Mouse (Mus musculus) gastrocnemius, postnatal 36 days (tissue): ENCODE results near the gene Fgf15. TPM values are rescaled to one million over a fixed set of nuclear protein-coding genes. Genes with fewer than 3 reads are reported as not detected.

ENCODE experiments used
- DNase-seq, 2 experiments: peaks; one replicate each; pipeline ENCODE4 v3.0.0; 2022
- intact Hi-C: fragments of 180-260 bp; cut with DNase I; formaldehyde crosslinking; loops from one replicate; pipeline ENCODE4 v1.15.1; 2025
- total RNA-seq, 2 experiments: library from RNA; stranded (reverse); gene quantifications; 2 replicates each; pipeline ENCODE4 v1.2.3; 2021

Fgf15 gene
- total RNA-seq, 2 experiments from 2014 or later = not detected

DNA sequence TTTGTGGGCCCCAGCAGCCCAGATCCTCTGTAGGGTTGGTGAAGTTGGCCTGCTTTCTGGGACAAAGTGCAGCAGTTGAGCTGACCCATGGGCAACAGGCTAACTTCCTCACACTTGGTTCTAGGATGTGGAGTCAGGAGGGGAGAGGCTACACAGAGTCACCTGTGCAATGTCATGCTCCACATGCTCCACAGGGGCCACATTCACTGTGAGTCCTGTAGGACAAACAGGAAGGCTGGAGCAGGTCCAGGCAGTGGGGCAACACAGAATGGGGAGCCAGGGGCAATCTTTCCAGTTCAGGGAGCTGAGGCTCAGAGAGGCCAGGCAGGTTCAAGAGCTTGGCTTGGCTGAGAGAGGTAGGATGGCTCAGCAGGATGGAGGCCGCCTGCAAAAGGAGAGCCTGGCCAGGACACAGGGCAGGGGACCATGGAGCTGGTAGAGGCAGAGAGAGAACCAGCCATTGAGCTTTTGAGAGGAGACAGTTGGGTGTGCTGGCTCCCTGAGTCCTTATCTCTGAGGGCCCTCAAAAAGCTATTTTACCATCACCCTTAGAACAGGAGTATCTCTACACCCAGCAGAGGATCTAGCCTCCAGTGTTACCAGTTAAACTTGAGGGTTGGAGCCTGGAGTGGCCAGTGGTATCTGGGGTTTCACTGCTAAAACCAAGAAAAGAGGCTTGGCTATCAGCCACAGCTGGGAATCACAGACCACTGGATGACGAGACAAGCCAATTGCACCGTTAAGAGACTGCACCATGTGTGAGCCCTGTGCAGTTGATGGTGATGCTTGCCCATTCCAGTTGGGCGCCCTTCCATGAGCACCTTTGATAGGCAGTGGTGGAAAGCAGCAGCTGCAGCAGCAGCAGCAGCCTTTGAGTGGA lies 31.9 kb downstream of the Fgf15 start:
- intact Hi-C loops = no loop called here
- no peak for DNase-seq

DNA sequence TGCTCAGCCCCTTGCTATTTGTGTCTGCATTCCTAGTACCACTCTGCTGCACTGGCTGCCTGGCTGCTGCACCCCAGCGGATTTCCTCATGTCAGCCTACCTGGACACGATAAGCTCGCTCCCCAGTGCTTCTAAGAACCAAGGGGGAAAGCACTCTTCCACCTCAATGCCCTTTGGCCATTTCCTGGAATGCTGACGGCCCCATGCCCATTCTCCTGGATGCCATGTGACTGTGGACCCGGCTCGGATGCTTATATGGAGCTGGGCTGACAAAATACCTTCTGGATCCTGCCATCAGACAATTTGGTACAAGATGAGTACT lies 32.5 kb downstream of the Fgf15 start:
- DNase-seq = no peak
- intact Hi-C loops = no loop called here

DNA sequence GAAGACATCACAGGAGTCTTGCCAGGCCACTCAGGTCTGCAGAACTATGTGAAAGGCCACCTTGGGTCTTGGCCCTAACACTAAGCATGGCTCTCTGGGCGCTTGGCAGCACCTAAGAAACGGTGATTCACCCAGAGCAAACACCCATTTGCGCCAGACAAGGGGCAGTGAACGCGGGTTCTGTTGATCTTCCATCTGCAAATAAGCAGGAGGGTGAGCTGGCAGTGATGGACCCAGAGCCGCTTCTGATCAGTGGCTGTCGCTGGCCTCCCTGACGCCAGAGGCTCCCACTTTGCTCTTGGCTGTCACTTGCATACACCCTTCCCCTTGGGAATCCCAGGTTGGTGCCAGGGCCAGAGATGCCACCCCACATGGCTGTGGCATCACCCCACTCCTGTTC lies 33.2 kb downstream of the Fgf15 start:
- DNase-seq = no peak
- intact Hi-C loops = no loop called here

DNA sequence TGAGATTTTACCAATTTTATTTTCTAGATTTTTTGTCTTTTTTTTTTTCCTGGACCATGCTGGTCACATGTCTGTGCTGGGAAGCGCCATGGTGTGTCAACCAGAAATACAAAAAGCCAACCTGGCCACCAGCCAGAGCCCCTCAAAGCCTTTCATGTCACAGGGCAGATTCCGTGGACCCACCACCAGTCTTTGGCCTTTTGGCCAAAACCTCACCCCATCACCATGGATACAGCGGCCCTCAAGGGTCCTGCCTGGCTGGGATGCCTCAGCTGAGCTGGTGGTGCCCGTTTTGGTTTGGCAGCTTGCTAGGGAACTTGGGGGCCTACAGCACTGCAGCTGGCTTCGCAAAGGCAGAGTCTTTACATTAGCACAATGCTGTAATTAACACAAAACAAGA lies 33.6 kb downstream of the Fgf15 start:
- no peak for DNase-seq
- intact Hi-C loops = no loop called here

DNA sequence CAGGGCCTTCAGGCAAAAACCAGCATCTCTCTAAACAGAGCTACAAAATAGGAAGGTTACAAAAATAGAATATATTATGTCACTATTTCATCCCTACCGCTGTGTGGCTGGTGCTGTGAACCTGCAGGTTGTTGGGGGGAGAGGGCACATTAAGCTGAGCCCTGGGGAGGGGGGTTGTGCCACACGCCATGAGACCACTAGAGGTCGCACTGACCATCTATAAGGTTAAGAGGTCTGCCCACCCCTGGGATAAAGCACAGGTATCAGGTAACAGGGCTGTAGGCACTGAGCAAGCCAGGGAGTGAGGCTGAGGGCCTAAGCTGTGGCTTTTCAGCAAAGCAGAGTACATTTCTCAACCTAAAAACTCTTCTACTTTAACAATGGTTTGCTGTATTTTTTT lies 35.4 kb downstream of the Fgf15 start:
- intact Hi-C loops = no loop called here
- DNase-seq = no peak

- DNase-seq = no peak
- intact Hi-C loops = no loop called here
Measured at GRCm38 (mm10) chr7:144932389-144932937, 36.1 kb downstream of the Fgf15 start.

GRCm38 (mm10) chr7:144933336-144933735 lies 37.0 kb downstream of the Fgf15 start:
- intact Hi-C loops = no loop called here
- DNase-seq = no peak

- DNase-seq = no peak
- intact Hi-C loops = no loop called here
Measured at GRCm38 (mm10) chr7:144933796-144934195, 37.5 kb downstream of the Fgf15 start.

GRCm38 (mm10) chr7:144934901-144935300 lies 38.6 kb downstream of the Fgf15 start:
- no peak for DNase-seq
- intact Hi-C loops = loop anchor here (5.0 kb wide), 1 partner anchor 177 kb away; no protein-coding TSS in a partner anchor

DNA sequence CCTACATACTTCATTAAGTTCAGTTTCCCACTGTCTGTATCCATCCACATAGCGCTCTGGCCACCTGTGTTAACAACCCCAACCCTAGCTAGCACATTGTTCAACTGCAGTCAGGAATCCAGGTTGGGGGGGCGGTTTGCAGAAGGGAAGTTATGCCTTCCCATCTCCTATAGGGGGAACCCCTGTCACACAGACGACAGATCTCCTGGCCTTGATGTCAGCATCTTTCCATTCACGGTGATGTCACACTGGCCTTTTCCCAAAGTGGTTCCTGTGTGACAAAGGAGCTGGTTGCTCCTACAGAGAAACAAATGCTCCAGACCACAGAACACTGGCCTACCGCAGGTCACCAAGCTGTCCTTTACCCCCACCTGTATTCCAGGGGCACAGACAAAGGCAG lies 39.2 kb downstream of the Fgf15 start:
- intact Hi-C loops = loop anchor here (5.0 kb wide), 1 partner anchor 177 kb away; no protein-coding TSS in a partner anchor
- DNase-seq = no peak

DNA sequence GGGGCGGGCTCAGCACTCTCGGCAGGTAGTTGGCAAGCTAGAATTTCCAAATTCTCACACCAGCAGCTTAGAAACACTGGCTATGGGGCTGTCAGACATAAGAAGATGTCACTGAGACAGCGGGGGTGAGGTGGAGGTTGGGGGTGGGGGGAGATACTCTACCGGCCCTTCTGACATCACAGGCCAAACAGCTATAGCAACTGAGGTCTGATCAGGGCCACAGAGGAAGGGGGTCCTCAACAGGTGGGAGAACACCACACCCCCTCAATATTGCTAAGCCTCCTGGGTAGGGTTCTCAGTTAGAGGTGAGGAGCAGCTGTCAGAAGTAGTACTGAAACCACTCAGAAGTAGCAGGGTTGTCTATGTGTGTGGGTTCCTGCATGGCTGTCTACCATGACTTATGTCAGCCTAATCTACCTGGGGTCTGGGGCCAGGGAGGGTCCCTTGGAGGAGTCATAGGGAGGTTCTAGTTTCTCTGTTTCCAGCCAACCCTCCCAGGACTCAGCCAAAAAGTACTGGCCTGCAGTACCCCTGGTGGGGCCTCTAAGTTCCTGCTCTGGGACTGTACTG lies 40.1 kb downstream of the Fgf15 start:
- intact Hi-C loops = loop anchor here (5.0 kb wide), 1 partner anchor 176 kb away; no protein-coding TSS in a partner anchor

GRCm38 (mm10) chr7:144937490-144937889 lies 41.2 kb downstream of the Fgf15 start:
- peak; percentile 87 to 89 for DNase-seq
- intact Hi-C loops = loop anchor here (1.0 to 5.0 kb wide), 2 partner anchors 175 to 306 kb away; no protein-coding TSS in a partner anchor

More for the DNA sequence above, 40.1 kb downstream of the Fgf15 start:
- DNase-seq = no peak

- no peak for DNase-seq
- intact Hi-C loops = loop anchor here (1.0 to 5.0 kb wide), 4 partner anchors 161 to 305 kb away; no protein-coding TSS in a partner anchor
Measured at GRCm38 (mm10) chr7:144937899-144938517, 41.7 kb downstream of the Fgf15 start.

DNA sequence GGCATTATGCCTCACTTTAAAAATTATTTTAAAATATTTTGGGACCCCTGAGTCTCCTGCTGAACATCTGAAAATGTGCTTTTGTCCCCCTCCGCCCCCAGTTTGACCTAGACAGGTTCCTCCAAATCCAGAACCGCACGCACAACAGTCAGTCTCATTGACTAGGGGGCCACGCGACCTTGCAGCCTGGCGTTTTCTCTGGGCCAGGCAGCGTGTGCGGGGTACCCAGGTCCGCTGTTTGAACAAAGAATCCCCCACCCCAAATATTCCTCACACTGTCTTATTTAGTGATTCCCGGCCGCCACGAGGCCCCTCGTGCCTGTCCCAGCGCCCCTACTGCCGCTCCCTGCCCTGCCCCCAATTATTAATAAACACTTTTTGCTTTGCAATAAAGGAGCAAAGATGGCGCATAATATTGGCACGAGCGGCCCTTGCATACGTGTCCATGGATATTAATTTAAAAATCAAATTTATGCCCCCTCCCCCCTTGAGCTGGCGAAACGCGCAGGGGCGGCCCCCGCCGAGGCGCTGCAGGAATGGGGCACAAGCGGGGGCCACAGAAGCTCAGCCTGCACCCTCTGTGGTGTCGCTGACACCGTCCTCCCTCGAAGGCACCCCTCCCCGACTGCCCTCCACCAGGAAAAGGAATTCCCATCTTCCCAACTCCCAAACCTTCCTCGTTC lies 42.5 kb downstream of the Fgf15 start:
- no peak for DNase-seq
- intact Hi-C loops = loop anchor here (2.0 to 5.0 kb wide), 3 partner anchors 160 to 254 kb away; no protein-coding TSS in a partner anchor

DNA sequence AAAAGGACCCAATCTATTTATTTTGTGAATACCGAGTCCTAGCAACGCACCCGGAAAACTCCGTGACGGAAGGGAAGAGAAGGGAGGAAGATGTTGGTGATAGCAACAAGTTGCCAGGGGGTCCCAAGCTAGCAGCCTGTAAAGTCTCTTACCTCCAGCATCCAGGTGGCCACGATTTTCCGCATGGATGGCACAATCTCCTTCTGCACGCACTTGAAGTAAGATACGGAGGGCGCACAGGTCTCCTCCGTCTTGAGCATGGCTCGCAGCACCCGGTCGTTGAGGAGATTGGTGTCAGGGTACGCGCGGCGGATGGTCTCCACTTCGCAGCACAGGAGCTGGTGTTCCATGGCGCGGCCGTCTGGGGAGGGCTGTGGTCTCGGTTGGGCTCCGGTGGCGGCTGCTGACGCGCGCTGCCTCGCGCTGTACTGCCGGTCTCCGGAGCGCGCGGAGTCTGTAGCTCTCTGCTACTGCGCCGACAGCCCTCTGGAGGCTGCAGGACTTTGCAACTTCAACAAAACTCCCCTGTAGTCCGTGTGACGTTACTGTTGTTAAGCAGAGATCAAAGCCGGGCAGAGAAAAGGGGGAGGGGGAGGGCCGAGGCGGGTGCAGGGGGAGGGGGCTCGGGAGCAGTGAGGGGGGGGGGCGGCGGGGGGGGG lies 43.1 kb downstream of the Fgf15 start, which contains the start of gene Ccnd1:
Gene Ccnd1, minus strand, starts transcription at position 582 of the 659 bp plus-strand sequence.
- intact Hi-C loops = loop anchor here (2.0 to 5.0 kb wide), 4 partner anchors 83 to 253 kb away; no protein-coding TSS in a partner anchor
- DNase-seq = peak in 1 of 2 experiments; percentile 49

- DNase-seq = no peak
- intact Hi-C loops = loop anchor here (5.0 kb wide), 1 partner anchor 82 kb away; no protein-coding TSS in a partner anchor
Measured at GRCm38 (mm10) chr7:144940003-144940571, 43.8 kb downstream of the Fgf15 start.

DNA sequence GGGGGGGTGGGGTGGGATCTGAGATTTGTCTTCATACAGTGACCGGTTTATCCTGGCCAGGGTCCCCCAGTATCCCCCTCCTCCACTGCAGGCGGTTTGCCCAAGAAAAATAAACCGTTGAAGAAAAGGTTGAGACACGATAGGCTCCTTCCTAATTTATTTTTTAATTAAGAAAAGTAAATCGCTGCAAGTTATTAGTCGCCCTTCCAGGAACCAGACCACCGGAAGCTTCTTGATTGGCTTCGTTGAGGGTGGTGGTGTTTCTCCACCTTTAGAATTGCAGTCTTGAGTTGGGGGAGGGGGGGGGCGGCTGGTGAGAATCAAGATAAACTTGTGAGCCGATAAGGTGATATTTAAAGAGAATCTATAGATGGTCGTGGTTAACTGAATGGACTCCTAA lies 44.3 kb downstream of the Fgf15 start:
- no peak for DNase-seq
- intact Hi-C loops = loop anchor here (5.0 kb wide), 1 partner anchor 82 kb away; no protein-coding TSS in a partner anchor

DNA sequence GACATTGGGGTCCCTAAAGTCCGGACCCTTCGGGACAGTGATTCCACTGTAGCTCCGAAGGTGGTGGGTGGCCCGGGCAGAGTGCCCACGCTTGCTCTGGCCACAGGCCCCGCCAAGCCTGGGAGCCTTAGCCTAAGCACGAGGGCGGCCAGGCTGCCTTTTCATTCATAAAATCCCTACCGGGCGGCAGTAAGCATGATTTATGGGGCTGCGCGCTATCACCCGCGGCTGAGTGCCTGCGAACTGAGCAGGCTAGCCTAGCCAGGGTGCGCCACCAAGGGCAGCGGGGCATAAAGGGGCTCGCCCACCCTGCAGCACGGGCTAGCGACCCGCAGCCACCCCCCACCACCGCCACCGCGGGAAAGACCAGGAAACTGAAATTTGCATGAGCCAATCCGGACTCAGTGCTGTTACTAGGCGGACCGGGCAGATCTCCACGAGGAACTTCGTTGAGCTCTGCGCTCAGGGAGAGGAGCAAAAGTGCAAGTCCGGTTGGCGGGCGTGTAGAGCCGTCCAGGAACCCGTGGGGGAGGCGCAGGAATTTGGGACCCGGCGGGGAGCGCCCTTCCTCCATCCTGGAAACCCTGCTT lies 45.0 kb downstream of the Fgf15 start:
- intact Hi-C loops = loop anchor here (5.0 kb wide), 1 partner anchor 81 kb away; no protein-coding TSS in a partner anchor
- peak; percentile 75 for DNase-seq
